Mouse (Mus musculus) kidney, adult 8-10 months (tissue): ENCODE results near the gene Trim71.

Source experiments
- DNase-seq, 2 experiments: peaks; one replicate each; pipeline ENCODE4 v3.0.0; 2022

The Trim71 gene

GRCm38 (mm10) chr9:114556276-114556855, 7.8 kb downstream of the Trim71 start:
- no peak for DNase-seq

- DNase-seq, result no peak
Observed at GRCm38 (mm10) chr9:114554355-114554979, 9.7 kb downstream of the Trim71 start.

GRCm38 (mm10) chr9:114553828-114554227, 10.3 kb downstream of the Trim71 start:
- DNase-seq, result no peak

- no peak for DNase-seq
Observed at GRCm38 (mm10) chr9:114550033-114550432, 14.1 kb downstream of the Trim71 start.

GRCm38 (mm10) chr9:114549117-114549516, 15.1 kb downstream of the Trim71 start:
- DNase-seq, result no peak

GRCm38 (mm10) chr9:114548496-114548895, 15.7 kb downstream of the Trim71 start:
- DNase-seq, result peak in 1 of 2 experiments; percentile 40

- peak; percentile 50 to 55 for DNase-seq
Observed at GRCm38 (mm10) chr9:114547643-114548077, 16.5 kb downstream of the Trim71 start.

- DNase-seq, result no peak
Observed at GRCm38 (mm10) chr9:114546765-114547164, 17.4 kb downstream of the Trim71 start.

- peak in 1 of 2 experiments; percentile 48 for DNase-seq
Observed at GRCm38 (mm10) chr9:114544754-114545393, 19.3 kb downstream of the Trim71 start.

- DNase-seq, result peak; percentile 34 to 60
Observed at GRCm38 (mm10) chr9:114543882-114544753, 20.1 kb downstream of the Trim71 start.

GRCm38 (mm10) chr9:114541279-114541741, 22.9 kb downstream of the Trim71 start:
- no peak for DNase-seq

- peak in 1 of 2 experiments; percentile 40 for DNase-seq
Observed at GRCm38 (mm10) chr9:114538996-114539563, 25.1 kb downstream of the Trim71 start.

- no peak for DNase-seq
Observed at GRCm38 (mm10) chr9:114536628-114537027, 27.5 kb downstream of the Trim71 start.

- DNase-seq, result no peak
Observed at GRCm38 (mm10) chr9:114534747-114535517, 29.2 kb downstream of the Trim71 start.

- no peak for DNase-seq
Observed at GRCm38 (mm10) chr9:114533848-114534247, 30.3 kb downstream of the Trim71 start.

- peak in 1 of 2 experiments; percentile 24 for DNase-seq
Observed at GRCm38 (mm10) chr9:114531276-114531675, 32.9 kb downstream of the Trim71 start.

- no peak for DNase-seq
Observed at GRCm38 (mm10) chr9:114528680-114529048, 35.5 kb downstream of the Trim71 start.

GRCm38 (mm10) chr9:114527992-114528679, 36.0 kb downstream of the Trim71 start:
- DNase-seq, result peak; percentile 20 to 33

- peak; percentile 29 to 59 for DNase-seq
Observed at GRCm38 (mm10) chr9:114527085-114527484, 37.1 kb downstream of the Trim71 start.

GRCm38 (mm10) chr9:114526581-114526980, 37.6 kb downstream of the Trim71 start:
- DNase-seq, result no peak

- no peak for DNase-seq
Observed at GRCm38 (mm10) chr9:114525891-114526290, 38.3 kb downstream of the Trim71 start.
